Mouse (Mus musculus): ENCODE data around the gene Elovl6.

DNA sequence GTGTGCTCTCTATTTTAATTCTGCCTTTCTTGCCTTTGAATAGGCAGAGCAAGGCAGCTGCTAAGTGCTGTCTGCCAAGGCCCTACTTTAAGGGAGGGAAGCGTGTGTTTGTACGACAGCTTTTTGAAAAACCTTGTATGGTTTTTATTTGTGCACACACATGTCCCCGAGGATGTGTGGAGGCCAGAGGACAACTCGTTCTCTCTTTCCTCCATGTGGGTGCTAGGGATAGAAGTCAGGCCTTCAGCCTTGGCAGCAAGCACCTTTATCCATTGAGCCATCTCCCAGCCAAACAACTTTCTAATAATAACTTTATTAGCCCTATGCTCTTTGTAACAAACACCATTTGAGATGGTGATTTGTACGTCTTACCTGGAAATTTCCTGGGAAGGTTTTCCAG, 34.7 kb downstream of the Elovl6 start:
- no peak for TF ChIP-seq HCFC1 (IDR thresholded peaks at IDR 0.05; ENCODE audit: low read depth, low read length)
- TF ChIP-seq POLR2AphosphoS2 (IDR thresholded peaks at IDR 0.05; ENCODE audit: low read length): no peak
- no peak for TF ChIP-seq ZNF384 (IDR thresholded peaks at IDR 0.05; ENCODE audit: low read depth, low read length)
- TF ChIP-seq EP300 (IDR thresholded peaks at IDR 0.05; ENCODE audit: low read depth in 1 of 2, low read length in 2 of 2): no peak
- no peak for TF ChIP-seq ELF1 (IDR thresholded peaks at IDR 0.05; ENCODE audit: low read depth, low read length)
- TF ChIP-seq TBP (IDR thresholded peaks at IDR 0.05; ENCODE audit: low read depth, low read length): no peak
- TF ChIP-seq MYC (IDR thresholded peaks at IDR 0.05; ENCODE audit: low read depth, low read length): no peak
- TF ChIP-seq SMC3 (IDR thresholded peaks at IDR 0.05; ENCODE audit: low read depth, low read length): no peak

All from MEL (cell line).